Mouse (Mus musculus) Patski (cell line): ENCODE results near the gene Pdk1. TPM values are rescaled to one million over a fixed set of nuclear protein-coding genes. Genes with fewer than 3 reads are reported as not detected.

Source experiments
- ATAC-seq: fragments of 100-300 bp; one replicate; pipeline ENCODE4 v1.8.0; 2021
- CTCF ChIA-PET: fragments of 350-600 bp; sonication (Branson Sonifier 250); formaldehyde crosslinking; loops from one replicate; lab custom pipeline; 2022; ENCODE audit warnings: inconsistent platforms; lab: Charles Lee
- POLR2A ChIA-PET: fragments of 350-600 bp; sonication (Branson Sonifier 250); formaldehyde crosslinking; loops from one replicate; lab custom pipeline; 2022; ENCODE audit warnings: antibody characterized with exemption, inconsistent platforms; lab: Charles Lee
- DNase-seq: peaks from one replicate; pipeline ENCODE4 v3.0.0-alpha.2; 2011; ENCODE audit warnings: low read depth, low spot score
- H3K27me3 ChIP-seq: fragments of 371-371 bp; one replicate; pipeline ENCODE4 v1.5.1; 2021
- CTCF ChIP-seq: fragments of 100-300 bp; IDR thresholded peaks from one replicate; pipeline ENCODE4 v1.5.1; 2021
- in situ Hi-C: fragments of 300-500 bp; cut with MboI; formaldehyde crosslinking; loops from 3 replicates; pipeline ENCODE4 v1.11.1; 2018; ENCODE audit warnings: low pct_unique_long_range_greater_than_20kb, mixed read lengths
- polyA plus RNA-seq: library from polyadenylated mRNA; unstranded; gene quantifications from one replicate; pipeline ENCODE4 v1.2.3, GENCODE M21; 2021

Pdk1 gene
- polyA plus RNA-seq, 1 experiment from 2014 or later, result 41.2 TPM

DNA sequence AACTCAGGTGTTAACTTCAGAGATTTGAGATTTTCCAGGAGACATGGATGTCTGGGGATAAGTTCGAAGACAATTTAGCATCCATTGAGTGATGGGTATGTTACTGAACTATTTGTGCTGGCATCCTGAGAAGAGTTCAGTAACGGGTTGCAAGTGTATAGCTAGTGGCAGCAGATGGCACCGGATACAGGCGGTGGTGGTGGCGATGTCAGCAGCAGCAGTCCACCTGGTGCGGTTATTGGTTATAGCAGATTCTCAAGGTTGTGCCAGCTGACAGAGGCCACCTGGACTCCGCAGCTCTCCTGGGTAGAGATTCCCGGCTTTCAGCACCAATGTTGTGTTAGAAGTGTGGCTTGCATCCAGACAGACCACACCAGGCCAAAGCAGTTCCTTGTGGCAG is 61.0 kb downstream of the Pdk1 start:
- ChIA-PET POLR2A (no interaction called here), CTCF (no interaction called here)
- peaks cover 7% of the 10 kb centered on the region for H3K27me3 ChIP-seq
- ATAC-seq (no peak), DNase-seq (no peak)
- in situ Hi-C loops, result no loop called here
- no peak for TF ChIP-seq CTCF

GRCm38 (mm10) chr2:71936711-71937110 is 63.7 kb downstream of the Pdk1 start:
- in situ Hi-C loops, result no loop called here
- ChIA-PET CTCF (interaction anchor here (0.8 kb wide), 1 partner anchor 20 kb away, joined by 3 read pairs; no protein-coding TSS in a partner anchor), POLR2A (no interaction called here)
- H3K27me3 ChIP-seq, result no peaks in the 10 kb centered on the region
- DNase-seq, result no peak
- no peak for ATAC-seq
- no peak for TF ChIP-seq CTCF

- in situ Hi-C loops, result no loop called here
- POLR2A ChIA-PET, result no interaction called here
Observed at GRCm38 (mm10) chr2:71937649-71938308, 64.8 kb downstream of the Pdk1 start.

DNA sequence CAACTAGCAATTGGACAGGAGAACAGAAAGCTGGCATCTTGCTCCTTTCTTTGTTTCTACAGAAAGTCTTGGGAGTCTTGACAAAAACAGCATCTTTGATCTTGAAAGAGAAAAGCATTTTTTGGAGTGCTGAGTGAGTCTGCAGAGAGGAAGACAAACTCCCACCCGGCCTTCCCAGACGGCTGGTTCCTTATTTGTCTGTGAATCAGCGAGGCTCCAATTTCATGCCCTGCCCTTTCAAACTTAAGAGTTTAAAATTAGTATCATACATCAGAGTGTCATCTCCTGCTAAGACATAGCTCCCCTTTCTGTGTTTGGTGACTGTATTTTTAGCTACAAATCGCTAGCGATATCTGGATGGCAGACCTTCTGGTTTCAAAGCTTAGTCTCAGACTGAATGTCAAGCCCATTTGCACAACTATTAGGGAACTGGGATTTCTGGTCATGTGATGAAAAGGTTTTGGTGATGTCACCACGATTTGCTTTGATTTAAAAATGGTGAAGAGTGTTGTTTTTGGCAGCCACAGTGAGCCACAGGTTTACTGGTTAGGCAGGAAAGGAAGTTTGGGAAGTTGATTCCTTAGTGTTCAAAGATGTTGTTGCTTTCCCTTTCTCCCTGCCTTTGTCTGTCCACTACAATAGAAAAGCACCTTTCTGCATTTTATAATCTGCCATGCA is 65.8 kb downstream of the Pdk1 start:
- CTCF ChIA-PET, result no interaction called here
- DNase-seq, result no peak
- POLR2A ChIA-PET, result no interaction called here
- in situ Hi-C loops, result no loop called here
- H3K27me3 ChIP-seq, result no peaks in the 10 kb centered on the region
- no peak for TF ChIP-seq CTCF
- no peak for ATAC-seq

More at GRCm38 (mm10) chr2:71937649-71938308, 64.8 kb downstream of the Pdk1 start:
- CTCF ChIA-PET, result no interaction called here
- ATAC-seq (no peak), DNase-seq (no peak)
- TF ChIP-seq CTCF, result no peak
- no peaks in the 10 kb centered on the region for H3K27me3 ChIP-seq

- CTCF ChIA-PET, result interaction anchor here (0.9 kb wide), 1 partner anchor 16 kb away, joined by 4 read pairs; no protein-coding TSS in a partner anchor
- in situ Hi-C loops, result no loop called here
- ATAC-seq, result no peak
- no peaks in the 10 kb centered on the region for H3K27me3 ChIP-seq
- DNase-seq, result no peak
- TF ChIP-seq CTCF, result no peak
- POLR2A ChIA-PET, result no interaction called here
Observed at GRCm38 (mm10) chr2:71941005-71941720, 68.1 kb downstream of the Pdk1 start.

GRCm38 (mm10) chr2:71941721-71942087 is 68.7 kb downstream of the Pdk1 start:
- H3K27me3 ChIP-seq, result no peaks in the 10 kb centered on the region
- DNase-seq (no peak), ATAC-seq (no peak)
- ChIA-PET POLR2A (no interaction called here), CTCF (no interaction called here)
- TF ChIP-seq CTCF, result no peak
- in situ Hi-C loops, result no loop called here

DNA sequence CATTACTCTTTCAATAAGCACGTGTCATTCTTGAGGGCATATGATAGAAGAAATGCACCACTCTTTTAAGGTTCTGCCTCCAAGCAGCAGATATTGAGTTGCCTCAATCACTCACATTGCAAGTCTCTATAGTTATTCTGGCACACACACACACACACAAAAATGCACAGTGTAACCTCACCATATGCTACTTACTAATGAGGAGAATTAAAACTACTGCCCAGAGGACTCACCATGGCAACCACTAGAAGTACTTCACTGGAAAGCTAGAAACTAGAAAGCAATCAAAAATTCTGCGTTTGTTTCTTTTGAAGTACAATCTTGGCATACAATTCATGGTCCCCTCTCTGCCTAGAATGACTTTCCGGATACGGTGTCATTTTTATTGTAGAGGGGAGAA is 78.2 kb downstream of the Pdk1 start:
- DNase-seq (no peak), ATAC-seq (no peak)
- TF ChIP-seq CTCF, result no peak
- ChIA-PET POLR2A (no interaction called here), CTCF (no interaction called here)
- peaks cover 5% of the 10 kb centered on the region for H3K27me3 ChIP-seq
- in situ Hi-C loops, result loop anchor here (5.0 kb wide), 1 partner anchor 99 kb away; no protein-coding TSS in a partner anchor

Other genes starting within 250 kb of the Pdk1 start
- gene Itga6, start 127.6 kb upstream of the Pdk1 start, polyA plus RNA-seq, result 118 TPM
- gene Rapgef4, start 108.0 kb downstream of the Pdk1 start, polyA plus RNA-seq, result 0.23 TPM